Mouse (Mus musculus): ENCODE results near the gene A730049H05Rik. TPM values are rescaled to one million over a fixed set of nuclear protein-coding genes. Genes with fewer than 3 reads are reported as not detected.

Gene A730049H05Rik
- polyA plus RNA-seq, 1 experiment from 2014 or later, result 0.12 TPM

DNA sequence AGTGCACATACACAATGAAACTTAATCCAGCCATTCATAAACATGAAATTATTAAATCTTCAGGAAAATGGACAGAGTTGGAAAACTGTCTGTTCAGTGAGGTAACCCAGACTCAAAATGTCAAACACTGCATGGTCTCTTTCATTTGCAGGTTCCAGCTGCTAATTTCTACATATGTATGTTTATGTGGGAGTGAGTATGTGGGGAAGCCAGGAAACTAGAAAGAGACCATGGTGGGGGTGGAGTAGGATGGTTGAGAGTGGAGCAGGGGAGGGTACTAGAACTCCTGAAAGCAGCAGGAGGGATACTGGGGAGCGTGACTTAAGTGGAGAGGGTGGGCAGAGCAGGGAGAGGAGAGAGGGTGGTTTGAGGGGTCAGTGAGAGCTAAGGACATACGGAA, 14.8 kb upstream of the A730049H05Rik start:
- ATAC-seq (ENCODE audit: low FRiP score) (no peak), DNase-seq (ENCODE audit: low spot score, missing footprints) (no peak)
- no peaks in the 10 kb centered on the region for H3K9me3 ChIP-seq (ENCODE audit: control insufficient read depth, low read length)
- H3K27me3 ChIP-seq (ENCODE audit: control insufficient read depth, insufficient read depth, low read length), result no peaks in the 10 kb centered on the region
- no peak overlapping the region for H3K27ac ChIP-seq (ENCODE audit: low read depth, low read length)
- WGBS, result 67% methylated on average over 2 of the region's 2 CpGs
- H3K4me1 ChIP-seq (ENCODE audit: control insufficient read depth, insufficient read depth, low read length), result no peaks in the 10 kb centered on the region
- no peak overlapping the region for H3K4me3 ChIP-seq (ENCODE audit: low read depth, low read length)
- no peak overlapping the region for H3K9ac ChIP-seq (ENCODE audit: low read length)
- H3K4me2 ChIP-seq, result no peak overlapping the region
- H3K36me3 ChIP-seq (ENCODE audit: control insufficient read depth, insufficient read depth, low read length), result no peaks in the 10 kb centered on the region

DNA sequence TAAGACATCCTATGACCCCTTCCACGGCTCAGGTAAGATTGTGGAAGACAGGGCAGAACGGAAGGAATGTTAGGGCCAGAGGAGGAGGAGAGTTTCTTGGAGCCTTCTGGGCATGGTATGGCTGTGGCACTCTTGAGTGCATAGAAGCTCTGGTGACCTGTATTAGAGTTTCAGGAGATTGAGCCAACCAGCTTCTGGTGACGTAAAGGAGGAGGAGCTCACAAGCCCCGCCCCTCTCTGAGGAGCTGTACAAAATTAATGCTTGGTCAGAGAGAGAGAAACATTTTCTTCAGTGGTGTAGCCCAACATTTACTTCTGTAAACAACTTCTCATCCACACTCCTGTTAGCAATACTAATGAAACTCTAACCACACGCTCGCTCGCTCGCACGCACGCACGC, 13.9 kb upstream of the A730049H05Rik start:
- Histone ChIP-seq H3K4me3 (ENCODE audit: low read depth, low read length) (no peak overlapping the region), H3K9ac (ENCODE audit: low read length) (no peak overlapping the region), H3K27me3 (ENCODE audit: control insufficient read depth, insufficient read depth, low read length) (no peaks in the 10 kb centered on the region), H3K4me2 (no peak overlapping the region), H3K4me1 (ENCODE audit: control insufficient read depth, insufficient read depth, low read length) (no peaks in the 10 kb centered on the region), H3K9me3 (ENCODE audit: control insufficient read depth, low read length) (no peaks in the 10 kb centered on the region), H3K36me3 (ENCODE audit: control insufficient read depth, insufficient read depth, low read length) (no peaks in the 10 kb centered on the region), H3K27ac (ENCODE audit: low read depth, low read length) (no peak overlapping the region)
- 94% methylated on average over 11 of the region's 11 CpGs for WGBS
- DNase-seq (ENCODE audit: low spot score, missing footprints) (peak; percentile 54), ATAC-seq (ENCODE audit: low FRiP score) (no peak)

DNA sequence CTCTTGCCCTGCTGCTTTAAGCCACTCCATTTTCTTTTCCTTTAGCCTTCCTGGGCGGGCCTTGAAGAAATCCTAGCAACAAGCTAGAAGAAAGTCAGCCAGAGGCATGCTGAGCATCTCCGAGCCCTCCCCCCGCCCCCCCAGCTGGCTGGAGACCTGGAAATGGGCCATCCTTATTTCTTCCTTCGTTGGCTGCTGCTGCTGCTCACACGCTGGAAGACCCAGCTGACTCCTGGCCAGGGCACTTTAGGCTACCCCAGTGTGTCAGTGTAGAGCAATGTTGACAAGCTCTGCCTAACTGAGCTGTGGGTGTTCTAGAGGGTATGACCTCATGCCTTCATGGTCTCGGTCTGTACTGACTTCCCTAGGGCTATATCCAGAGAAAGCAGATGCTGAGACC, 13.1 kb upstream of the A730049H05Rik start:
- Histone ChIP-seq H3K27ac (ENCODE audit: low read depth, low read length) (no peak overlapping the region), H3K9me3 (ENCODE audit: control insufficient read depth, low read length) (no peaks in the 10 kb centered on the region), H3K36me3 (ENCODE audit: control insufficient read depth, insufficient read depth, low read length) (no peaks in the 10 kb centered on the region), H3K27me3 (ENCODE audit: control insufficient read depth, insufficient read depth, low read length) (no peaks in the 10 kb centered on the region), H3K4me1 (ENCODE audit: control insufficient read depth, insufficient read depth, low read length) (no peaks in the 10 kb centered on the region), H3K4me3 (ENCODE audit: low read depth, low read length) (no peak overlapping the region), H3K4me2 (no peak overlapping the region), H3K9ac (ENCODE audit: low read length) (no peak overlapping the region)
- DNase-seq (ENCODE audit: low spot score, missing footprints) (peak; percentile 73), ATAC-seq (ENCODE audit: low FRiP score) (no peak)
- 55% methylated on average over 6 of the region's 6 CpGs for WGBS

DNA sequence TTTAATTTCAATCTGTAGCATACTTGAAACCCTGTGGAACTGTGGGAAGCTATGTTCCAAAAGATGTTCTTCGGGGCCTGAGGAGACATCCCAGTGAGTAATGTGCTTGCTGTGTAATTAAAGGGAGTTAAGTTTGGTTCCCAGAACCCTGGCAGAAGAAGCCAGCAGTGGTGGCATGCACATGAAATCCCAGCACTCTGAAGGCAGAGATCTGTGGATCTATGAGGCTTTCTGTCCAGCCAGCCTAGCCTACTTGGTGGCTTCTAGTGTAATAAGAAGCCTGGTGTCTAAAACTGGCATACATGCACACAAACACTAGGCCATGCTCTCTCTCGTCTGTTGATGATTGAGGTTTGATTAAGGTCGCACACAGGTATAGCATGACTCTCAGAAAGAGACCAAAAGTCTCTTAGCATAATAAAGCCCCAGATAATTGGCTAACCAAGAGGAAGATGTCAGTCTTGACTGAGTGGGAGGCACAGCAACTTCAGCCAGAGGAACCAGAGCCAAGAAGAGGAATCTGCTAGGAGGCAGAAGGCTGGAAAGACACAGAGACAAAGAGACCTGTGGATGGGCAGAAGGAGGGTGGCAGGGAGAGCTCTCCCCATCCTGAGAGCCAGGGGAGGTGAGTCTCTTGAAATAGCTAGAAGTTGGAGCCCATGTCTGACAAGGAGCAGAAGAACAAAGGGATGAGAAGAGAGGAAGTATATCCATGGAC, 11.9 kb upstream of the A730049H05Rik start:
- H3K36me3 ChIP-seq (ENCODE audit: control insufficient read depth, insufficient read depth, low read length), result no peaks in the 10 kb centered on the region
- no peak overlapping the region for H3K27ac ChIP-seq (ENCODE audit: low read depth, low read length)
- 85% methylated on average over 3 of the region's 3 CpGs for WGBS
- ATAC-seq (ENCODE audit: low FRiP score) (no peak), DNase-seq (ENCODE audit: low spot score, missing footprints) (peak; percentile 74)
- H3K27me3 ChIP-seq (ENCODE audit: control insufficient read depth, insufficient read depth, low read length), result no peaks in the 10 kb centered on the region
- H3K4me3 ChIP-seq (ENCODE audit: low read depth, low read length), result no peak overlapping the region
- H3K4me2 ChIP-seq, result no peak overlapping the region
- H3K9me3 ChIP-seq (ENCODE audit: control insufficient read depth, low read length), result no peaks in the 10 kb centered on the region
- H3K9ac ChIP-seq (ENCODE audit: low read length), result no peak overlapping the region
- H3K4me1 ChIP-seq (ENCODE audit: control insufficient read depth, insufficient read depth, low read length), result no peaks in the 10 kb centered on the region

DNA sequence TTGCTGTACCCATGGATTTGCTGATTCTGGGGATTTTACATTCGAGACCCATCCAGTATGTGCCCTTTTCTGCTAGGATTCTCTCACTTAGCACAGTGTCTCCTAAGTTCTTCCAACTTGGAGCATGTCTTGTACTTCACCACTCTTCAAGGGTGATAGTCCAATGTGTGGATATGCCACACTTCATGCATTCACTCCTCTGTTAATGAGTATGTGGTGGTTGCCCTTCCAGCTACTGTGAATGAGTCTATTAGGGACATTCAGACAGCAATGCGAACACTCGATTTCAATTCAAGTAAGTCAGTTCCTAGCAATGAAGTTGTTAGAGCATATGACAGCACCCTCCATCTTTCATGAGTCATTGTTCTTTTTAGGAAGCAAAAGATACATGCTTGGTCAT, 6.5 kb upstream of the A730049H05Rik start:
- no peaks in the 10 kb centered on the region for H3K27me3 ChIP-seq (ENCODE audit: control insufficient read depth, insufficient read depth, low read length)
- H3K4me1 ChIP-seq (ENCODE audit: control insufficient read depth, insufficient read depth, low read length), result no peaks in the 10 kb centered on the region
- no peak overlapping the region for H3K4me3 ChIP-seq (ENCODE audit: low read depth, low read length)
- DNase-seq (ENCODE audit: low spot score, missing footprints), result peak; percentile 71
- H3K27ac ChIP-seq (ENCODE audit: low read depth, low read length), result no peak overlapping the region
- no peaks in the 10 kb centered on the region for H3K36me3 ChIP-seq (ENCODE audit: control insufficient read depth, insufficient read depth, low read length)
- WGBS, result 82% methylated on average over 3 of the region's 3 CpGs
- ATAC-seq (ENCODE audit: low FRiP score), result no peak
- H3K9me3 ChIP-seq (ENCODE audit: control insufficient read depth, low read length), result no peaks in the 10 kb centered on the region
- no peak overlapping the region for H3K9ac ChIP-seq (ENCODE audit: low read length)
- no peak overlapping the region for H3K4me2 ChIP-seq

DNA sequence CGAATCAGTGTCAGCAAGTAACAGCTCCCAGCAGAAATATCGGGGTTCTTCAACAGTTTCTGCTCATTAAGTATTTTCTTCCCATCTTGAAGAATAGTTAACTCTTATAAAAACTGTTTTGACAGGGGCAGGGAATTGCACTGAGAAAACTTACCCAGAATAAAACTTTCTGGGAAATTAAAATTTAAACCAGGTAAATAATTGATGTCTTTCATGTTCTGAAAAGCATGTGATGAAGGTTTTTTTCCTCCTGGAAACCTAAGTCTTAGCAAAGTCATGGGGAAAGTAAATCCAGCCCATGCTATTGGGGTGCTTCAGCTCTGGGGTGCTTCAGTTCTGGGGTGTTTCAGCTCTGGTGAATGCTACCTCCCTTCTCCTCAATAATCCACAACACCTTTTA, 5.7 kb upstream of the A730049H05Rik start:
- Histone ChIP-seq H3K27ac (ENCODE audit: low read depth, low read length) (no peak overlapping the region), H3K9ac (ENCODE audit: low read length) (no peak overlapping the region), H3K36me3 (ENCODE audit: control insufficient read depth, insufficient read depth, low read length) (no peaks in the 10 kb centered on the region), H3K4me3 (ENCODE audit: low read depth, low read length) (no peak overlapping the region), H3K9me3 (ENCODE audit: control insufficient read depth, low read length) (no peaks in the 10 kb centered on the region), H3K4me1 (ENCODE audit: control insufficient read depth, insufficient read depth, low read length) (no peaks in the 10 kb centered on the region), H3K4me2 (no peak overlapping the region), H3K27me3 (ENCODE audit: control insufficient read depth, insufficient read depth, low read length) (no peaks in the 10 kb centered on the region)
- 88% methylated on average over 2 of the region's 2 CpGs for WGBS
- ATAC-seq (ENCODE audit: low FRiP score) (no peak), DNase-seq (ENCODE audit: low spot score, missing footprints) (no peak)

DNA sequence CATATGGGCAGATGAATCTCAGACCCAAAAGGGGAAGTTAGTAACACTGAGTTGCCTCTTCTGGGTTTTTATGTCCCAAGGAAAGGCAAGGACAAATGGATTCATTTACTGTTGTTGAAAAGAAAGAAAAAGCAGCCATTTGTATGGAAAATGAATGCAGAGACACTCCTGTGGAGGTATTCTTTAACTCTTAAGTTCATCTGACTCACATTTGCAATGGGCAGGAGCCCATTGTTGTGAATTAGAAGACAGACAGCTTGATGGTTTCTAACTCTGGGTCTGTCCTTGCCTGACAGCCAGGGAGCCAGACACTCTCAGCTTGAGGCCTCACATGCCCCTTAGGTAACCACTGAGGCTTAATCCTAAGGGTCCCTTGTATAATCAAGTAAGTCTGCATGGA, 4.7 kb upstream of the A730049H05Rik start:
- Histone ChIP-seq H3K4me1 (ENCODE audit: control insufficient read depth, insufficient read depth, low read length) (peaks cover 2% of the 10 kb centered on the region; the same call in 1 of the 2 replicates), H3K27me3 (ENCODE audit: control insufficient read depth, insufficient read depth, low read length) (no peaks in the 10 kb centered on the region), H3K4me3 (ENCODE audit: low read depth, low read length) (no peak overlapping the region), H3K9ac (ENCODE audit: low read length) (no peak overlapping the region), H3K4me2 (no peak overlapping the region), H3K36me3 (ENCODE audit: control insufficient read depth, insufficient read depth, low read length) (no peaks in the 10 kb centered on the region), H3K27ac (ENCODE audit: low read depth, low read length) (no peak overlapping the region), H3K9me3 (ENCODE audit: control insufficient read depth, low read length) (no peaks in the 10 kb centered on the region)
- no peak for ATAC-seq (ENCODE audit: low FRiP score)
- DNase-seq (ENCODE audit: low spot score, missing footprints), result peak; percentile 47

DNA sequence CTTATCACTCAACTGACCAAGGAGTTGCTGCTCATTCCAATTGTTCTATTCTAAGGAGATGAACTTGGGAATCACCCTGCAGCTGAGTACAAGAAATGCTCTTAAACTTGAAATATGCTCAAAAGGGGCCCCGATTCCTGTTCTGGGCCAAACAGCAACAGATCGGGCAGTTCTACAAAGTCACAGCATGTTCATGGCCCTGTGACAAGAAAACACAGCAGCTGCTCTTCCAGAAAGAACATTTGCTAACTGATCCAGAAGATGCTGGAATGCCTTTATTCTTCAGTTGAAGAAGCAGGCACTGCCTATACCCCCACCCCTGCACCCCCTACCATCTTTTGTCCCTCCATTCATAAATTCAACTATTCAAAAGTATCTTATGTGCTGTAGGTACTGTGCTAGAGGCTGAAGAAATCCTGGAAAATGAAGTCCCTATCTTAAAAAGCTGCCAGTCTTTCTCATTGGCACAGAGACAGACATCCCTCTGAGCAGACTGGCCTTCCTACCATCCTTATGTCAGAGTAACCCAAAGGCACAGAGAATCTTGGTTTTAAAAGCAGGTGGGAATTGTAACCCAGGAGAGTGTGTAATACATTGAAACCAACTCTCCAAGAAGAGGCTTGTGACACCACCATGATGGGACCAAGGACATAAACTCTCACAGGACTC, 3.4 kb upstream of the A730049H05Rik start:
- Histone ChIP-seq H3K9me3 (ENCODE audit: control insufficient read depth, low read length) (no peaks in the 10 kb centered on the region), H3K4me2 (no peak overlapping the region), H3K27me3 (ENCODE audit: control insufficient read depth, insufficient read depth, low read length) (no peaks in the 10 kb centered on the region), H3K4me1 (ENCODE audit: control insufficient read depth, insufficient read depth, low read length) (peaks cover 5% of the 10 kb centered on the region; the same call in 1 of the 2 replicates), H3K9ac (ENCODE audit: low read length) (no peak overlapping the region), H3K27ac (ENCODE audit: low read depth, low read length) (no peak overlapping the region), H3K4me3 (ENCODE audit: low read depth, low read length) (no peak overlapping the region), H3K36me3 (ENCODE audit: control insufficient read depth, insufficient read depth, low read length) (no peaks in the 10 kb centered on the region)
- DNase-seq (ENCODE audit: low spot score, missing footprints) (peak; percentile 75), ATAC-seq (ENCODE audit: low FRiP score) (no peak)
- 67% methylated on average over 2 of the region's 2 CpGs for WGBS

DNA sequence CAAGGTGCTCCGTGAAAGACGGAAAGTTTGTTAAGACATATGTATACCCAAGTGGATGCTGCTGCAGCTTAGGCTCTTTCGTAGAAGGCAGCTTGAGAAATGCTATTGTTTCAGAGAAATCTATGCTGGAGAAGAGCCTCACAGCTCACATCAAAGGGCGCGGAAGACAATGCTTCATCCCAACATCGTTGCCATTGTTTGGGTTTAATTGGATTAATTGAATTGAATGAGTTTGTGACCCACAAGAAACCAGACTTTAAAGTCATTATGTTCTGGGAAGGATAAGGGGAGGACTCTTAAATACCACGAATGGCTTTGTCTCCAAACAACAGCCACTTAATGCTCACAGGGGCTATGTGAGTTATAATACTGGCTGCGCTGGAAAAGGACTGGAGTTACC, 1.4 kb downstream of the A730049H05Rik start:
- no peak overlapping the region for H3K9ac ChIP-seq (ENCODE audit: low read length)
- H3K4me1 ChIP-seq (ENCODE audit: control insufficient read depth, insufficient read depth, low read length), result peaks cover 6% of the 10 kb centered on the region; the same call in 1 of the 2 replicates
- no peak overlapping the region for H3K4me3 ChIP-seq (ENCODE audit: low read depth, low read length)
- H3K9me3 ChIP-seq (ENCODE audit: control insufficient read depth, low read length), result no peaks in the 10 kb centered on the region
- DNase-seq (ENCODE audit: low spot score, missing footprints) (peak; percentile 85), ATAC-seq (ENCODE audit: low FRiP score) (no peak)
- 19% methylated on average over 8 of the region's 8 CpGs for WGBS
- H3K36me3 ChIP-seq (ENCODE audit: control insufficient read depth, insufficient read depth, low read length), result no peaks in the 10 kb centered on the region
- H3K4me2 ChIP-seq, result no peak overlapping the region
- no peak overlapping the region for H3K27ac ChIP-seq (ENCODE audit: low read depth, low read length)
- H3K27me3 ChIP-seq (ENCODE audit: control insufficient read depth, insufficient read depth, low read length), result no peaks in the 10 kb centered on the region
